Mouse (Mus musculus) lung, postnatal 25 days (tissue): Measurements from ENCODE around the gene Faf1.
A peak's percentile ranks its signal among the peaks of the same experiment; 100 is the strongest.
"Not testable (repeated sequence)": the region's sequence is repeated elsewhere in the genome, so short reads cannot be mapped to it uniquely, and the experiment has no call there.

ENCODE experiments used
- DNase-seq: peaks from one replicate; pipeline ENCODE4 v3.0.0; 2022; ENCODE audit warnings: low spot score

Faf1 gene

DNA sequence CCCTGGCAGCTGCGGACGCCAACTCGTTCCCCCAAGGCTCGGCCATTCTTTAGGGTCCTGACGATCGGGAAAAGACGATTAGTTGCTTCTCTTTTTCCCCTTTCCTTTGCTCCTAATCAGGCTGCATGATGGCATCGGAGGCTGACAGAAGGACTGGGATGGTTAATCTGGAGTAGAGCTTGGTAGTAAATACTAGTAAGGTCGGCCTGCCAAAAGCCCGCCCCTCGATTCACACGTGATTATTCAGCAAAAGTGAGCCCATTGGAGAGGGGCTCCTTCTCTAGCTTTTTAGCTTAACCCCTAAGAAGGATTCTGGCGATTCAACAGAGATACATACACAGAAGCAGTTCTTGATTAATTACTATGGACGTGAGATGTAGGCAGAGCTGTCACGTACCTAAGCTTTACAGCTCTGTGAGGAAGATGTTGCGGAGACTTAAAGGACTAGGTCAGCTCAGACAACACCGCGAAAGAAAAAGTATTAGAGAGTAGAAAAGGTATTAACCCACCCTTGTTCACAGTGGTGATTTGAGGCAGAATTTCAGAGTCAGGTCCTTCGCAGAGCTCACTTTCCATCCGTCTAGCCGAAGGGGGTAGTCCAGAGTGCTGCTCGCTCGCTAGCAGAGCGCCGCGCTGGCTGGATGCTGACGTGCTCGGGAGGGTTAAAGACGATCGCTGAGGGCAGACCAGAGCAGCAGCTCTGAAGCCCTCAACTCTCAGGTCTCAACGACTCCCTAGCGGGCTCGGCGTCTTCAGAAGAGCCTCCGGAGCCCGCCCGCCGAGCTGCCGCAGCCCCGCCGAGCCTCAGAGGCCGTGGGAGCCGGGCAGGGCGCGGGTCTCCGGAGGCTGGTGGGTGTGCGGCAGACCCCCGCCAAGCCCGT lies 11.0 kb upstream of the Faf1 start:
- DNase-seq, result peak; percentile 71

DNA sequence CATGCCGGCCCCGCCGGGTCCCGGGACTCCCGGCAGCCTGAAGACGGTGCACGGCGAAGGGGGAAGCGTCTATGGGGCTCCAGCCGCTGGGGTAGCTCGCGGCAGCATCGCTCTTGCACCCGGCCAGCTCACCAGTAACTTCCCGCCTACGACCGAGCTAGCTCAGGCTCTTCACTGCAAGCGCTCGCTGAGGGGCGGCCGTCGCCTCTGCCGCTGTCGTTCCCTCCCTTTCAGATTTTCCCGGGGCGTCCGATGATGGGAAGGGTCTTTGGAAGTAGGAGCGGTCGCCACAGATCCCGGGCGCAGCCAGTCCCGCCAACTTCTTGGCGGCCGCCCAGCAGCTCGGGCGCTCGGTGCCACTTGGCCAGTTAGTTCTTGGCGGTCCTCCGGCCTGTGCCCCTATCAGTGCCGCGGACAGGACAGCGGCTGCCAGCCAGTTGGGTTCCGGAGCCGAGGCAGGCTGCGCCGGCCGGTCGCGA lies 10.4 kb upstream of the Faf1 start:
- peak; percentile 48 for DNase-seq

DNA sequence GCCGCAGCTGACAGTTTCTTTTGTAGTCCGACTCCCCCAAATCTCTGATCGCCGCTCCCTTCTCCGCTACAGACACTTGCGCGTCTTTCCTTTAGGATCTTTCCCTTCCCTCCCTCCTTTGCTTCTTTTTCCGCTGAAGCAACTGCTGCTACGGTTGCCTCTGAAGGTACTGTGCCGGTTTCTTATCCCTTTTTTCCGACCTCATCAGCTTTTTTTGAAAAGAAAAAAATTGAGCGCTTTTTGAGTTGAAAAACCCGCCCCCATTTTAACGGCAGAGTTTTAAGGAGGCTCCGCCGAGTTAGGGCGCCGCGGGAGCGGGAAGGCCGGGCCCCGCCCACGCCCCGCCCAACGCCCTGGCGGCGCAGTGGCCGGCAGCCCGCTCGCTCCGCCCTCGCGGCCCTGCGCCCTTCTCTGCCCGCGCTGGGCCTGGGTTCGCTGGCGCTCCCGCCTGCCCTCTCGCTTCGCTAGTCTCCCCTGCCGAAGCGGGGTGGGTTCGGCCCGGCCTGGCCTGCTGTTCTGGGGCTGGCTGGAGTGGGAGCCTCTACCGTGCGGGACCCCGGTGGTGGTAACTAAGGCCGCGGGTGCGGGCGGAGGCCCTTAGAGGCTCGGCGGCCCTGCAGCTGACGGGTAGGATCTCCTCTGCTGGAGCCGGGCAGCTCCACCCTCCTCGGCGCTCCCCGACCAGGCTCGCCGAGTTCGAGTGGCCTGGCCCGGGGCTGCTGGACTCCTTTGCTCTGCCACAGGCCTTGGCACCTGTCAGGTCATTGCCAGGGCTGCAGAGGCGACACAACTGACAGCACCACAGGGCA lies 9.7 kb upstream of the Faf1 start, which contains the start of gene Cdkn2c:
TSS of gene Cdkn2c (minus strand) at position 729 of the 809 bp plus-strand sequence.
- DNase-seq, result peak; percentile 87

DNA sequence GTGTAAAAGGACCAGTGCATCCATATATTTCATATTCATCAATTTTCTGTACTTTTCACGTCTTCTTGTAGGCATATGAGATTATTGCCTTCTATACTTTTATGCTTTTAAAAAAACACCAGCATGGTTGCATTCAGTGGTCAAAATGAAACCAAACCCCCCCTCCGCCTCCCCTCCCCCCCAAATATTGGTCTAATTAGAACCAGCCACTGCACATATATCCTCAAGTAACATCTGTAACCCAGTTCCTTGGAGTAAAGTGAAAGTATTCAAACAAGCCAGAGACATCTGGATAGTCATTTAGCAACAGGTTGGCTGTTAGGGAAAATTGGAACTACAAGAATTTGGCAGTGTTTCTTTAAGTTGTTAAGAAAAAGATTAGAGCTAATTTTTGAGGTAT lies 8.9 kb upstream of the Faf1 start:
- no peak for DNase-seq

DNA sequence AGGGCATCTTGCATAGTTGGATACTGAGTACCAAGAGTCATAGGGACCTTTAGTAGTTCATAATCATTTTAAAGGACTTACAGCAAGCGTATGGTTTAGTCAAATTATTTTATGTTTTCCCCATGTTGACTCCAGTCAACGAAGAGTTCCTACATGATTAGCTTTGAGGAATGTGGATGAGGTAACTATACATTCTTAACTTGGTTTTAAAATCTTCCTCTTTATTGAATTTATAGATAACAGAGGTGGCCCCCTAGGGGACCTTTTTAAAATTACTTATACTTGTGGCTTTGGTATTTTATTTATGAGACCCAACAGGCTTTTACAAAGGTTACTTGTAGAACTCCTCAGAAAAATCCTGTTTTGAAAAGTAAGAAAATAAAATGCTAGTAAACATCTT lies 6.2 kb upstream of the Faf1 start:
- no peak for DNase-seq

DNA sequence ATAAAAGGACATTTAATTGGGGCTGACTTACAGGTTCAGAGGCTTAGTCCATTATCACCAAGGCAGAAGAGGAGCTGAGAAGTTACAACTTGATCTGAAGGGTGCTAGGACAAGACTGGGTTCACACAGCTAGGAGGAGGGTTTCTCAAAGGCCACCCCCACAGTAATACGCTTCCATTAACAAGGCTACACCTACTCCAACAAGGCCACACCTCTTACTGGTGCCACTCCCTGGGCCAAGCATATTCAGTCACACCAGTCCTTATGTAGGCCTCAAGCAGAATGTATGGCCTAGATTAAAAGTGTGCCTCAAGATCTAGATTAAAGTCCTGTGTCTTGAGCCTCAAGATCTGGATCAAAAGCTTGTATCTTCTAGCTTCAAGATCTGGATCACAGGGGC lies 4.4 kb upstream of the Faf1 start:
- DNase-seq, result no peak

DNA sequence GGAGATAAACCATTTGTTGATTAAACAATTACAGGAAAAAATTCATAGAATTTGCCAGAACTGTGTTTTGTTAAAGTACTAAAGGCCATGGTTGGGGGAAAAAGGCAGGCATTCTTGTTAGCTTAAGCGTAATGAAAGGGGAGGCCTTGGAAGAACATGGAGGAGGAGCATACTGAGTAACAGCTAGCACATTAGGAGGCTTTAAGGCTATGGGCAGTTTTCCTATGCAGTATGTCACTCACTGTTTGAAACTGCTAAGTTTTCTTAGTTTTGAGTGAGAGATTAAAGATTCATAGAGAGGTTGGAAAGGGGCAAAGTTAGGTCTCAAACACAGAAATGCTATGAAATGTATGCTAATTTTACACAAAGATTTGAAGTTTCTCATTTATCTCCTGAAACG lies 2.3 kb upstream of the Faf1 start:
- no peak for DNase-seq

DNA sequence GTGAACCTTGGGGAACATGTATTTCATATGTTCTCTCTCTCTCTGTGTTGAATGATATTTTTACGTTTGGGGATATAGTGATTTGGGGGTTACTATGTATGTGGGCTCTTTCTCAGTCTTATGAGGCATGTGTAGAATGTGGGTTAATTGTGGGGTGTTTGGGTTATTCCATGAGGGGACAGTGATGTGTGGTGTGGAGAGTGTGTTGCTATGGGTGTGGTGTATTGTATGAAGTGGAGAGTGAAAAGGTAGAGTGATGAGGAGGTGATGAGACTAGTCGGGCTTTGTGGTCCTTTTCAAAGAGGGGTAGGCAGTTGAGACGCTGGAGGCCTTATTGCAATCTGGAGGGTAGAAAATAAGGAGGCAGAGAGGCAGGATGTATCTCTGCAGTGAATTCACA lies 833 bp downstream of the Faf1 start:
- no peak for DNase-seq

DNA sequence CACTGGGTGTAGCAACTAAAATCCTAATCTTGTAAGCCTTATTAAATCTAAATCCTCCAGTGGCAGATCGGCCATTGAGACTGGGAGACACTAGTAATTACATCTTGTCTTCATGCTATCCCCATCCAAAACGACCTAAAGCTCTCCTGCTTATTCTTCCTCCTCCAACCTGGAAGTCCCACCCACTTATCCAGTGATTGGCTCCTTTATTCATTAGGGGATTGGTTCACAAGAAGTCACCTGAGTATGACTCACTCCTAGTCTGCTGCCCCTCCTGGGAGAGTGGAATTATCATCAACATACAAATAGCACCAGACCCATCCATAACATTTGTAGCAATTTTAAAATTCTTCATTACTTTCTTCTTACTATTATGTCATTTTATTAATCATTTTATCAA lies 7.2 kb downstream of the Faf1 start:
- no peak for DNase-seq

DNA sequence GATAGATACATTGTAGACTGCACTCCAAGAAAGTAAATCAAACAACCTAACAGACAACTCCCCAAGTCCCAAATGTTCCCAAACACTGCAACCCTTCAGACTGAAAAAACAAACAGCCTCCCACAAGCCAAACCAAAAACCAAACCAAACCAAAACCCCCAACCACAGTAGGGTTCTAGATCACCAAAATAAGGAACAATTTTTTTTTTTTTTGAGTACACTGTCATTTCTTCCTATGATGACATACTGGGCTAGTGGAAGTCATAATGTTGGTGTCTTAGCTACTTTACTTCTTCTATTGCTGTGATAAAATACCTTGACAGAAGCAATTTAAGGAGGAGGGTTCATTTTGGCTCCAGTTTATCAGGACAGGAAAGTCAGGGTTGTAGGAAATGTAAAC lies 16.3 kb downstream of the Faf1 start:
- DNase-seq, result no peak

DNA sequence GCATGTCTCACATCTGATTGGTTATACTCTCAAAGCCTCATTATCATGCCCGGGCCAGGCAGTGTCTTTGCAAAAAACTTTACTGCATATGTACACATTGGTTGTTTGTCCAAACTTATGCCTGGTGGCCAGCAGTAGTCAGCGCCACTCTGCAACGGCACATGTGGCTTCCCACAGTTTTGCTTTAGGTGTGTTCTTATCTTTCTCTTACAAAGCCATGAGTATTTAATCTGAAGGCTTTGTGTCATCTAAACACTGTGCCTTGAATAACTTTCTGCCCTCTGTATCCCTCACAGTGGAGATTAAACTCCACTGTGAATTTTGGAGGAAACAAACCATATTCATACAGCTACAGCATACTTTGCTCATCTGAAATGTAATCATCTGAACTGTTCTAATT lies 24.3 kb downstream of the Faf1 start:
- DNase-seq, result not testable (repeated sequence)

DNA sequence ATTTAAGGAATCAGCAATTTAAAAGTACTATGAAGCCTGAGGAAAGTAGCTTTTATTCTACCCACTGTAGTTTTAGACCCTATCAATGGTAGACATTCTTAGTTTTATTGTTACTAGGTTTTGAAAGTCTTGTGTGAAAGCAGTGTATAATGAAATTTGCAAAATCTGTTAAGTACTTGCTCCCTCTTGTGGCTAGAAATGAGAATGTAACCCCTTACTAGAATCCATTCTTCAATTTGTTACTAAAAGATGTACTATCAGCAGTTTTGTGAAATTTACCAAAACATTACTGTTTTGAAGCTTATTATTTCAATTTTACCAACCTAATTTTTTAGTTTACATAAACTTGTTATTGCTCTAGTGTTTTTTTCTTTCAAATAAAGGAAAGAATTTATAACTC lies 27.2 kb downstream of the Faf1 start:
- peak; percentile 57 for DNase-seq

DNA sequence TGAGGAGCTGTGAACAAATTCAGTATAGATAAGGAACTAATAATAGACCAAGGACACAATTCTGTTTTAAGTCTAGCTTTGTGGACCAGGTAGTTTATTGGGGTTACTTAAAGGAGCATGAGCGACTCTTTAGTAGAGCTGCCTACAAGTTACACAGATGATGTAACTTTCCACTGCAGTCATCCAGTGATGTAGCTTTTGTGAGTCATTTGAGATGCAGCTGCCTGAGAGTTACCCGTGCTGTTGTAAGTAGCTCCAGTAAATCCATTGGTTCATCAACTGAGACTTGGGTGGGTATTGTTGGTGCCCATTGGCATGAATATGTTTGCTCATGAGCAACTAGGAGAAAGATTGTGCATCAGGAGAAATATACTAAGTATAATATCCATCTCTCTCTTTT lies 29.0 kb downstream of the Faf1 start:
- DNase-seq, result no peak

DNA sequence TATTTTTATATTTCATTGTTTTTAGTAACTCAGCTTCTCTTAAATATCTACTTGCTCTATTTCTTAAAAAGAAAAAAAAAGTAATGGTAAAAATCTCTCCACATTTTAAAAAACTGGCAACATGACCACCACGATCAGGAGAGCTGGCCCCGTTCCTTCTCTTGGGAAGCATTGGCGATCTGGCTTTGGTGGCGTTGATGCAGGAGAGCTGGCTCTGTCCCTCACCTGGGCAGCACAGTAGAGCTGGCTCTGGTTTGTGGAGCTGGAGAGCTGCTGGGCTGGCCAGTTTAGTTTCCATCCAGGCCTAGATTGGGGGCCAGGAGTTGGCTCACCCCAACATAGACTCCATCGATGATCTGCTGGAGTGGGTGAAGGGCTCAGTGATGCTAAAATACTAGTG lies 42.9 kb downstream of the Faf1 start:
- no peak for DNase-seq

DNA sequence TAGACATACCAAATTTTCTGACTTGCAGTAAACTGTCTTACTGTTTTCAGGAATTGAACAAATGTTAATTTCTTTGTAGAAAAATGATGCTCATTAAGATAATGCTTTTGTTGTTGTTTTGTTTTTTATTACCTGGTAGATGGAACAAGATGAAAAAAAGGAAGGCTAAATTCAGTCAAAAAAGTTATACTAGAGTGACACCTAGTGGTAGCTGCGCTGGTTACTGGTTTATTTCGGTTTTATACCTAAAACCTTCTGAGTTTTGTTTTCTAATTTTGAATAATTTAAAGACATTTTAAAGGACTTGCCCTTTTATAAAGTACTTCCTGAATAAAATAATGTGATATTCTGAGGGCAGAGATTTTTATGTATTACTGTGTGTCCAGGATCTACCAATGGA lies 52.9 kb downstream of the Faf1 start:
- DNase-seq, result peak; percentile 34

DNA sequence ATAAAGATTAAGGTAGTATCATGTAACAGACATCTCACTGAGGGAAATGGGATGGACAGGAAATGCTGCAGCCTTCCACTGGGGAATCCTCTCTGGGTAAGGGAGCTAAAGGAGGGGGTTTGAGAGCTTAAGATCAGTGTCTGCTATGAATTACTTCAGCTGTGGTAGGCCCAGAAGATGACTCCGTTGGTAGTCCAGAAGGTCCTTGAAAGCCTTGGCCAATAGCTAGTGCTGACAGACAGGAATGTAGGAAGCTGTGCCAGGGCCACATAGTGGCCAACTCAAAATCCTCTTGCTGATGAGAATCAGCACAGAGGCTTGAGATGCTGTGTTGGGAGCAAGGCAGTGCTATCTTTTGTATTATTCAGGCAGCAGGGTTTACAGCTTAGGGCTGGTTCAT lies 59.4 kb downstream of the Faf1 start:
- peak; percentile 55 for DNase-seq

DNA sequence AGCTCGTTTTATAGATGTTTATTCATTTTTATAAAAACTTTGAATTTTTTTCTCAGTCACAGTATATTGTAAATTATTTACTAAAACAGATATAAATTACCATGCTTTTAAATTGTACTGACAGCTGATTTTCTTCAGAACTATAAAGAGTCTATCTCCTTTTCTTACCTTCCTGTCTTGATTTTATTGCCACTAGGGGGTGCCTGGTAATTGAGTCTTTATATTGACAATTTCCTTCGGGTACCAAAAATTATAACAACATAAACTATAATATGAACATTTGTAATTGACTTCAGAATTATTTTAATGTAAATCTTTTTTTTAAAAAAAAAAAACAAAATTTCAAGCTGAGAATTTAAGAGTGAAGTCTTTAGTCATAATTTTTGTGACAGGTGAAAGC lies 67.6 kb downstream of the Faf1 start:
- DNase-seq, result no peak

DNA sequence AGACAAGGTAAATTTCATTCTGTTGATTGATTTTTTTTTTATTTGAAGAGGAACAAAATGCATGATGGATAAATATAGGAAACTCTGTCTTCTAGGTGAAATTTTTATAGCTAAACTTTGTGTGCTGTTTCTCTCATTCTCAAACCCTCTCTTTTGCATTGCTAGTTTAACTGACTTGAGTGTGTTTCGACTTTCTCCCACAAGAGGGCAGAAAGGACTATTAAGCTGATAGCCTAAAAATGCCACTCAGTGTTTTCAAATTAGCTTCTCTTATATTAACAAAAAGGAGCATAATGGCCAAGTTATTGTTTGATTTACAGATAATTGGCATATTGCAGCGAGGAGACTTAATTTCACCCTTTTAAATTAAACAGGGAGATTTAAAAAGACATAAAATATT lies 82.6 kb downstream of the Faf1 start:
- peak; percentile 31 for DNase-seq

DNA sequence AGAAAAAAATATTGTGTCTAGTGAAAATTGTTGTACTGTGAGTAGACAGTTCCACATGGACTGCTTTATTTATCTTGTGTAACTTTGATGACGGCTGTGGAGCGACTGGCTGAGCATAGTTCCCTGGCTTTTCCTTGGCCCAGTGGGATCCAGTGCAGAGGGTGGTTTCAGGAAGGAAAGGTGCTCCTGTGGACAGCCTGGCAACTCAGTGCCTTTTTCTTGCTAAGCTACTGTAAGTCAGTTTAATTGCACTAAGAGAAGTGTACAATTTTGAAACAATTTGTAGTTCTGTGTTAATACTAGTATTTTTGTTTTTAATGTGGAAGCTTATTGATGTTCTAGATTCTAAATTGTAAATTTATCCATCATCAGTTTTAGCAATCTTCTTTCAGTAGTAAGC lies 83.5 kb downstream of the Faf1 start:
- no peak for DNase-seq

DNA sequence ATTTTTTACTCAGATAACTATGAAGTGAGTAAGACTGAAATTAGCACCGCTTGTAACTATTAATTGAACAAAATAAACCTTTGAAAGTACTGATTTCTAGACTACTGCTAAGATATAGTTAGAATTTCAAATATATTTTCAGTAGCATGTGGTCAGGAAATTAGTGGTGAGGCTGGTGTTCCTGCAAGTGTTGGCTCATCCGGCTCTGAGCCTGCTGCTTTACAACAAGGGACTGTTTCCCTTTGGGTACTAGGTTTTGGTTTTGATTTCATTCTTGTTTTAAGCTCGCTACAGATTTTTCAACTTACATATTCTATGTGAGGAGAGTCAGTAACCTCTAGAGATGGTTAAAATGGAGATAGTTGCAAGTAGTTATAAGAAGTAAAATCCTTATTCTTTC lies 84.1 kb downstream of the Faf1 start:
- no peak for DNase-seq

DNA sequence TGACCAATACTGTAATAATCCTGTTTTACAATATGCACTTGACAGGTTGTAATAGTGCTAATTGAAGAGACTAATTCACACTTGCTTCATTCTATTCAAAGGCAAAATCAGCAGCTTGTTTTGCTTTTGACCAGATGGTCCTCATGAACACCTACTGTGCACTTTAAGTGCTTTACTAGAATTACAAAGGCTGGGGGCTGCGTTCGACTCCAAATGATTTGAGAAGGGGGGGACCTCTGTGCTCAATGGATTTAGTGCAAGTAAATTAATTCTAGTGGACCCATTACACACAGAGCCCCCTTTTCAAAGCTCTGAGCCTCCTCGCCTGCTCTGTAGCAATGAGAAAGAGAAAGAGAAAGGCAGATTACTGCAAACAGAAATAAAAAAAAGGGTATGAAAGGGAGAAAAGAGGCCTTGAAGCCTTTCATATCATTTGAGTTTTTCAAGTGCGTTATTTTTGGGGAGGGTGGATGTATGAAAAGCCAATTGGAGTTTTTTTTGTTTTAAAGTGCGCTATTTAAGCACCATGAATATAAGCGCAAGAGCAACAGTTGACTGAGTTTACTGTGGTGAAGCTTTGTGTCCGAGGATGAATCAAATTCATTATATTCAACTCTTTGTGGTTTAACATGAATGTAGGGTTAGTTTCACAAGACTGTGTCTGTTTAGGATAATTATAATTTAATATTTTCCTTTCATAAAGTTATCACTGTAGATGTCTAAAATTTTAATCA lies 86.5 kb downstream of the Faf1 start:
- DNase-seq, result no peak

DNA sequence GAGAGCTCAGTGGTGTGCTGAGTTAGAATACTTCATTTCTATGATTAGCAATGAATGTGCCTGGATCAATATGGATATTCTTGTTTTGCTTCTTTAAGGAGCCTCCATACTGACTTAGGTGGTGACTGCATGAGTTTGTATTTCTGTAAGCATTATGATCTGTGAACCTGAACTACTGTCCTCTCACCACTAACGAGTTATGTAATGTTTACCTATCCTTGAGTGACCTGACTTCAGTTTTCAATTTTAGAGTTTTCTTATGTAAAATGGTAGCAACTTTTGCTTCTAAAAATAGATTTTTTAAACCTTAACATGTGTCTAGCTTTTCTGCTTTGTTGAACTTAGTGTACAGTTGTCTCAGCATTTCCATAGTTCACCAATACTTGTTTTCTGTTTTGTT lies 92.7 kb downstream of the Faf1 start:
- DNase-seq, result no peak
